Mouse (Mus musculus) heart, embryonic 11.5 days (tissue): Measurements from ENCODE around the gene Rela. TPM values are rescaled to one million over a fixed set of nuclear protein-coding genes. Genes with fewer than 3 reads are reported as not detected.
"Not testable (repeated sequence)": the region's sequence is repeated elsewhere in the genome, so short reads cannot be mapped to it uniquely, and the experiment has no call there.

Experiments used
- ATAC-seq: fragments of 200-750 bp; cut with Nextera tagmentation; replicated peaks from 2 replicates; pipeline ENCODE4 v1.8.0; 2017; ENCODE audit warnings: moderate library complexity; ENCODE audit not compliant: insufficient number of reproducible peaks, low FRiP score, low TSS enrichment
- H3K27ac ChIP-seq: fragments of 300-500 bp; sonication (generic); 2 replicates; pipeline ENCODE4 v1.5.1; 2014; ENCODE audit warnings: mild to moderate bottlenecking, low read depth, low read length
- H3K27me3 ChIP-seq: fragments of 300-500 bp; sonication (generic); 2 replicates; pipeline ENCODE4 v1.6.1; 2014; ENCODE audit warnings: mild to moderate bottlenecking, low read length, mixed read lengths; ENCODE audit not compliant: control insufficient read depth, insufficient read depth
- H3K36me3 ChIP-seq: fragments of 300-500 bp; sonication (generic); 2 replicates; pipeline ENCODE4 v1.6.1; 2014; ENCODE audit warnings: mild to moderate bottlenecking, low read length, moderate library complexity, mixed read lengths; ENCODE audit not compliant: control insufficient read depth, insufficient read depth
- H3K4me1 ChIP-seq: fragments of 300-500 bp; sonication (generic); 2 replicates; pipeline ENCODE4 v1.6.1; 2014; ENCODE audit warnings: low read length; ENCODE audit not compliant: control insufficient read depth, insufficient read depth
- H3K4me2 ChIP-seq: fragments of 300-500 bp; sonication (generic); 2 replicates; pipeline ENCODE4 v1.6.1; 2014; ENCODE audit warnings: mild to moderate bottlenecking, moderate library complexity
- H3K4me3 ChIP-seq: fragments of 300-500 bp; sonication (generic); 2 replicates; pipeline ENCODE4 v1.5.1; 2014; ENCODE audit warnings: low read depth, low read length
- H3K9ac ChIP-seq: fragments of 300-500 bp; sonication (generic); 2 replicates; pipeline ENCODE4 v1.6.1; 2014; ENCODE audit warnings: mild to moderate bottlenecking, low read depth, low read length, moderate library complexity
- H3K9me3 ChIP-seq: fragments of 300-500 bp; sonication (generic); replicated peaks from 2 replicates; pipeline ENCODE4 v1.6.1; 2016; ENCODE audit warnings: low read length; ENCODE audit not compliant: control insufficient read depth
- WGBS: fragments of 180-500 bp; shearing (Covaris S2); extraction: QIAGEN DNeasy Blood & Tissue Kit; methylation state at CpG from one replicate; pipeline ENCODE4 v1.1.7; 2014; ENCODE audit not compliant: insufficient replicate concordance; 5-methylcytosine and 5-hydroxymethylcytosine counted together
- polyA plus RNA-seq: library from polyadenylated mRNA; unstranded; fragments of >200 nt; fragmentation: Nextera tagmentation; extraction: Ambion mirVana; gene quantifications from 2 replicates; pipeline ENCODE4 v1.2.1, GENCODE M21; 2014

Rela gene
- polyA plus RNA-seq, 1 experiment from 2014 or later, result 36.2 TPM

DNA sequence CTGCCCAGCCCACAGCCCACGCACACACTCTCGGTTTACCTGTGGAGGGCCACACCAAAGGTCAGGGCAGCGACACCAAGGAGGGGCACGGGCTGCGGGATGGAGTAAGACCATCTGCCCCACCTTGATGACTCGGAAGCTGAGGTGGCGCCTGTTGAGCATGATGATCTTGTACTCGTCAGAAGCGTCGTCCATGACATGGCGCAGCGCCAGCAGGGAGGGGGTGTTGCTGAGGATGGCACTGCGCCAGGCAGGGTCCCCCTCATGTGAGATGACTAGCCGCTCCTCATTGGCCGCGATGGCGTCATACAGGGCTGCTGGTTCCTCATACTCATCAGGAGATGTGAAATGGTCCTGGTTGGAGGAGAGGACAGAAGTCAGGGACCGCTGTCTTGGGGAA is 29.1 kb downstream of the Rela start:
- peaks cover 31% of the 10 kb centered on the region for H3K36me3 ChIP-seq

DNA sequence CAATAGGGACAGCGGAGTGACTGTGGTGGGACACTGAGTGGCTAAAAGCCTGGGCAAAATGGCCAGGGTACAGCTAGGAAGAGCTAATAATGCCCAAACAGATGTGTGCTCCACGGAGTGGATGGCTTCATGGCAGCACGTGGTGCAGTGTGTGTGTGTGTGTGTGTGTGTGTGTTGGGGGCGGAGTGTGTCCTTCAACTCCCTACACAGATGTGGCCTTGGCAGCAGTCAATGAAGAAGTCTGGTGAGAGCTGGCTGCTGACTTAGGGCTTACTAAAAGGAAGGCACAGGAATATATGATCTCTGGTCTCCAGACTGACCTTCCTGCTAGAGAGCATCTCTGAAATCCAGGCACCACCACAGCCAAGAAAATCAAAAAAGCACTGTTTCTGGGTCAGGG is 31.1 kb downstream of the Rela start:
- ATAC-seq, result no peak
- 86% methylated on average over 4 of the region's 4 CpGs for WGBS
- no peaks in the 10 kb centered on the region for H3K27me3 ChIP-seq
- no peaks in the 10 kb centered on the region for H3K9me3 ChIP-seq
- H3K9ac ChIP-seq, result no peak overlapping the region
- no peak overlapping the region for H3K4me3 ChIP-seq
- no peak overlapping the region for H3K27ac ChIP-seq
- H3K36me3 ChIP-seq, result peaks cover 45% of the 10 kb centered on the region
- no peak overlapping the region for H3K4me2 ChIP-seq
- H3K4me1 ChIP-seq, result peaks cover 11% of the 10 kb centered on the region; the same call in 1 of the 2 replicates

More for the DNA sequence above, 29.1 kb downstream of the Rela start:
- Histone ChIP-seq H3K4me1 (peaks cover 25% of the 10 kb centered on the region), H3K27ac (no peak overlapping the region), H3K27me3 (no peaks in the 10 kb centered on the region), H3K9me3 (no peaks in the 10 kb centered on the region), H3K4me2 (no peak overlapping the region), H3K9ac (no peak overlapping the region), H3K4me3 (no peak overlapping the region)
- WGBS, result 92% methylated on average over 18 of the region's 18 CpGs
- ATAC-seq, result no peak

DNA sequence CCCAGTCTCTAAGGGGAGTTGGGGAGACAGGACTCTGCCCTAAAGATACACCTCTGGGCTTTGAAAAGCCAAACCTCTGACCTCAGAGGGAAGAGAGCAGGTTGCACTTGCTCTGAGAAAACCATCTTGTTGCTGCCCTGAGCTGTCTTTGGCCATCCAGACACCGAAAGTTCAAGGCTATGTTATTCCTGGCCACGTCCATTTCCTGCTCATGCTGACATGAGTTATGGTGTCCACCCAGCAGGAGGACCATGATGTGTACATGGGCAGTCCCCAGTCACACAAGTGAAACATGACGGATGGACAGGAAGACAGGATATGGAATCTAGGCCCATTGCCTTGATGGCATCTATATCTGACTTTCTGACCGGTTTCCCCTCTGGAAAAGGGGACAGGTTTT is 43.1 kb downstream of the Rela start:
- Histone ChIP-seq H3K4me3 (no peak overlapping the region), H3K9me3 (no peaks in the 10 kb centered on the region), H3K27me3 (no peaks in the 10 kb centered on the region), H3K4me2 (no peak overlapping the region), H3K4me1 (no peaks in the 10 kb centered on the region), H3K27ac (no peak overlapping the region), H3K9ac (no peak overlapping the region), H3K36me3 (peaks cover 56% of the 10 kb centered on the region)
- no peak for ATAC-seq
- WGBS, result 83% methylated on average over 4 of the region's 4 CpGs

DNA sequence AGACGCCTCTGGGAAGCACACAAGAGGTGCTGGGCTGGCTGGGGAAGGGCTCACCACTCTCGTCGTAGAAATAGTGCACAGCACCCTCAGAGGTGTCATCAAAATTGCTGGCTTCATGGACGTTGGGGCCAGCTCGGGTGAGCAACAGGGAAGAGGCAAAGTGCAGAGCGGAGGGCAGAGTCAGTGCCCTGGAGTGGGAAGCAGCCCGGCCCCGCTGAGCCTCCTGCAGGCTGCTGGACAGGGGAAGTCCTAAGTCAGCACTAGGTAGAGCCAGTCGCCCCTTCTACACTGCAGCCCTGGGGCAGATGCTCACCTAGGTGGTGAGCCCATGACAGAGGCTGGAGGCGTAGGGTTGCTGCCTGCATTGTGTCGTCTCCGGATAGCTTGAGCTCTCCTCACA is 47.0 kb downstream of the Rela start:
- Histone ChIP-seq H3K4me1 (peaks cover 9% of the 10 kb centered on the region), H3K9ac (no peak overlapping the region), H3K4me2 (no peak overlapping the region), H3K27me3 (no peaks in the 10 kb centered on the region), H3K9me3 (no peaks in the 10 kb centered on the region), H3K4me3 (no peak overlapping the region), H3K27ac (no peak overlapping the region), H3K36me3 (peaks cover 46% of the 10 kb centered on the region)
- WGBS, result 90% methylated on average over 12 of the region's 12 CpGs
- no peak for ATAC-seq

DNA sequence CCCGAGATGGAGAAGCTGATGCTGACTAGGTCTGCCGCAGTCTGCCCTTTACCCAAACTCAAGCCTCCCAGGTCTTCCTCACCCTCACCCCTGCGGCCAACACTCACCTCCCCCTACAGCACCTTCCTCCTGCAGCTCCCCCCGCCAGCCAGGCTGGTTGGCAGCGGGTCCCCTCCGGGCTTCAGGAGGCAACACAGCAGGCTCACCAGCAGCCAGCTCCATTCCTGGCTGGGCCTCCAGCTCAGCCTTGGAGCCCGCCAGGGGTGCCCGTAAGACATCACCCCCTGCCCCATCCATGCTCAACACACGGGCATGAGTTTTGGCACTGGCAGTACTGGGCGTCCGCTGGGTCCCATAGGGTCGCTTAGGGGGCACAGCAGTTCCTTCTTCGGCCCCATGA is 47.7 kb downstream of the Rela start:
- Histone ChIP-seq H3K27me3 (no peaks in the 10 kb centered on the region), H3K4me1 (peaks cover 10% of the 10 kb centered on the region), H3K9me3 (no peaks in the 10 kb centered on the region), H3K9ac (no peak overlapping the region), H3K27ac (no peak overlapping the region), H3K36me3 (peaks cover 40% of the 10 kb centered on the region), H3K4me2 (no peak overlapping the region), H3K4me3 (no peak overlapping the region)
- 88% methylated on average over 13 of the region's 13 CpGs for WGBS
- ATAC-seq, result no peak

DNA sequence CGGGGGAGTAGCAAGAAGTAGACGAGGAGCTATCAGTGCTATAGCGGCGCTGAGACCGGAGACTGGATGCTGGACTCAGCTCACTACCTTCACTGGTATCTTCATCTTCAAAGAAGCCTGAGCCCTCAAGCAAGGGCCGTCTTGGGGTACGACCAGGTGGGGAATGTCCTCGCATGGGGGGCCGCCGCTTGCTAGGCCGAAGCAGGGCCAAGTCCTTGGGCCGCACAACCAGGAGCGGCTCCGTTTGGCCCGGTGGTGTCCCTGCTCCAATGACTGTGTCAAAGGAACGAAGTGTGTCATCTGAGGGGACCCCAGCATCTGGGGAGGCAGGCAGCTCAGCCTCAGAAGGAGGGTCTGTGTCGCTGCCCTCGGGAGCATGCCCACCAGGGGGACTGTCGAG is 48.1 kb downstream of the Rela start:
- H3K27me3 ChIP-seq, result no peaks in the 10 kb centered on the region
- H3K36me3 ChIP-seq, result peaks cover 40% of the 10 kb centered on the region
- H3K4me3 ChIP-seq, result no peak overlapping the region
- no peak overlapping the region for H3K27ac ChIP-seq
- ATAC-seq, result no peak
- no peak overlapping the region for H3K9ac ChIP-seq
- H3K9me3 ChIP-seq, result no peaks in the 10 kb centered on the region
- peaks cover 14% of the 10 kb centered on the region for H3K4me1 ChIP-seq
- no peak overlapping the region for H3K4me2 ChIP-seq
- 92% methylated on average over 19 of the region's 19 CpGs for WGBS

DNA sequence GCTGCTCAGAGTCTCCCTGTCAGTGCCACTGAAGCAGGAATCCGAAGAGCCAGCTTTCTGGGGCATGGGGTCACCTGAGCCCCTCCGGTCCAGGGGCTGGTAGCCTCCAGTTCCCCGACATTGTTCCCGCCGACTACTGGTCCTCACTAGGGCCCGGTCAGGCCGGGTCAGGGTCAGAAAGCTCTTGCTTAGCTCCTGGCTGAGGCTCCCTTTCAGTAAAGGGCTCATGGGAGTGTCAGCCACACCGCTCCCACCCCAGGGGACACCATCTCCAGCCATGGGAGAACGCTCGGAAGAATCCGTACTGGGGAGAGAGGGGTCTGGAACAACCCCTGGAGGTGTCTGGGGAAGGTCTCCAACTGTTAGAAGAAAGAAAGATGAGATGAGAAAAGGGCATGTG is 48.6 kb downstream of the Rela start:
- peaks cover 40% of the 10 kb centered on the region for H3K36me3 ChIP-seq
- no peak overlapping the region; the same call in 1 of the 2 replicates for H3K9ac ChIP-seq
- peaks cover 18% of the 10 kb centered on the region for H3K4me1 ChIP-seq
- ATAC-seq, result no peak
- H3K9me3 ChIP-seq, result no peaks in the 10 kb centered on the region
- peak overlapping the region; percentile 22; the same call in 1 of the 2 replicates for H3K4me2 ChIP-seq
- WGBS, result 94% methylated on average over 11 of the region's 11 CpGs
- H3K27ac ChIP-seq, result no peak overlapping the region
- H3K27me3 ChIP-seq, result no peaks in the 10 kb centered on the region
- H3K4me3 ChIP-seq, result no peak overlapping the region

DNA sequence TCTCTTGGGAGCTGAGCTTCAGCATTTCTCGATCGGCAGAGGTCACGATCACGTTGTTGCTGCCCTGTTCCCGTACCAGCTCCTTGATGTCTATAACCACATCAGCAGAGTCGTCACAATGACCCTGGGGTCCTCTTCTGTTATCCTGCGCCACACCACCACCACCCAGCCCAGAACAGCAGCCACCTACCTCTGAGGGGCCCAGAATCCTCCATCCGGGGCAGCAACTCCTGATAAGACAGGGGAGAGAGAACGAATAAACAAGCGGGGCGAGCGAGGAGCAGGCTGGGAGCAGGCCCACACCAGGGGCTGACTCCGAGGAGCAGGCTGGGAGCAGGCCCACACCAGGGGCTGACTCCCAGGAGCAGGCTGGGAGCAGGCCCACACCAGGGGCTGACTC is 49.2 kb downstream of the Rela start:
- Histone ChIP-seq H3K4me3 (no peak overlapping the region), H3K9ac (no peak overlapping the region), H3K4me1 (peaks cover 24% of the 10 kb centered on the region), H3K4me2 (peak overlapping the region; percentile 22), H3K27ac (no peak overlapping the region), H3K27me3 (no peaks in the 10 kb centered on the region), H3K9me3 (no peaks in the 10 kb centered on the region), H3K36me3 (peaks cover 34% of the 10 kb centered on the region)
- ATAC-seq, result no peak
- WGBS, result 76% methylated on average over 13 of the region's 13 CpGs

DNA sequence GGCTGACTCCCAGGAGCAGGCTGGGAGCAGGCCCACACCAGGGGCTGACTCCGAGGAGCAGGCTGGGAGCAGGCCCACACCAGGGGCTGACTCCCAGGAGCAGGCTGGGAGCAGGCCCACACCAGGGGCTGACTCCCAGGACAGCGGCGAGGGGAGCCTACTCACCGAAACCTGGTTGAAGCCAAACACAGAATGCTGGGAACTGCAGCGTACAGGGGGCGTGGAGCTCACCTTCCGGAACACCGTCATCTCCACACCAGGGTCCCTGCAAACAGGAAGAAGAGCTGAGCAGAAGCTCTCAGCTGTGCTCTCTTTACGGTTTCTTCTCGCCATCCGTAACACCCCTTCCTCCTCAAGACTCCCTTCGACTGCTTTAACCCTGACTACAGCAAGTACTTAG is 49.7 kb downstream of the Rela start:
- H3K27me3 ChIP-seq, H3K9me3 ChIP-seq, ATAC-seq, H3K27ac ChIP-seq: not testable (repeated sequence)
- H3K4me1 ChIP-seq, result peaks cover 28% of the 10 kb centered on the region
- H3K9ac ChIP-seq, result peak overlapping the region; percentile 84; the same call in 1 of the 2 replicates
- H3K4me2 ChIP-seq, result peak overlapping the region; percentile 97
- H3K36me3 ChIP-seq, result peaks cover 34% of the 10 kb centered on the region
- 92% methylated on average over 12 of the region's 12 CpGs for WGBS
- peak overlapping the region; percentile 93; the same call in 1 of the 2 replicates for H3K4me3 ChIP-seq
